Mouse (Mus musculus) heart, embryonic 12.5 days (tissue): Measurements from ENCODE around the gene Cdc14a. TPM values are rescaled to one million over a fixed set of nuclear protein-coding genes. Genes with fewer than 3 reads are reported as not detected.

Source experiments
- ATAC-seq: fragments of 200-750 bp; cut with Nextera tagmentation; 2 replicates; pipeline ENCODE4 v1.8.0; 2017; ENCODE audit warnings: moderate TSS enrichment, moderate library complexity; ENCODE audit not compliant: insufficient number of reproducible peaks, low FRiP score
- H3K27ac ChIP-seq: fragments of 300-500 bp; sonication (generic); 2 replicates; pipeline ENCODE4 v1.5.1; 2016; ENCODE audit warnings: mild to moderate bottlenecking, moderate library complexity; ENCODE audit not compliant: poor library complexity, severe bottlenecking
- H3K27me3 ChIP-seq: fragments of 300-500 bp; sonication (generic); replicated peaks from 2 replicates; pipeline ENCODE4 v1.6.1; 2016; ENCODE audit warnings: mild to moderate bottlenecking, moderate library complexity
- H3K36me3 ChIP-seq: fragments of 300-500 bp; sonication (generic); 2 replicates; pipeline ENCODE4 v1.6.1; 2016; ENCODE audit warnings: mild to moderate bottlenecking, moderate library complexity
- H3K4me1 ChIP-seq: fragments of 300-500 bp; sonication (generic); replicated peaks from 2 replicates; pipeline ENCODE4 v1.6.1; 2016; ENCODE audit warnings: mild to moderate bottlenecking
- H3K4me2 ChIP-seq: fragments of 300-500 bp; sonication (generic); 2 replicates; pipeline ENCODE4 v1.6.1; 2016; ENCODE audit warnings: mild to moderate bottlenecking, moderate library complexity
- H3K4me3 ChIP-seq: fragments of 300-500 bp; sonication (generic); 2 replicates; pipeline ENCODE4 v1.5.1; 2016; ENCODE audit warnings: mild to moderate bottlenecking
- H3K9ac ChIP-seq: fragments of 300-500 bp; sonication (generic); 2 replicates; pipeline ENCODE4 v1.6.1; 2016; ENCODE audit warnings: mild to moderate bottlenecking, moderate library complexity
- H3K9me3 ChIP-seq: fragments of 300-500 bp; sonication (generic); replicated peaks from 2 replicates; pipeline ENCODE4 v1.6.1; 2016; ENCODE audit warnings: mild to moderate bottlenecking, moderate library complexity
- WGBS: fragments of 180-500 bp; shearing (Covaris S2); methylation state at CpG from one replicate; pipeline ENCODE4 v1.1.7; 2016; 5-methylcytosine and 5-hydroxymethylcytosine counted together
- polyA plus RNA-seq: library from polyadenylated mRNA; unstranded; fragments of >200 nt; fragmentation: Nextera tagmentation; extraction: Ambion mirVana; gene quantifications from 2 replicates; pipeline ENCODE4 v1.2.1, GENCODE M21; 2016

Gene Cdc14a
- polyA plus RNA-seq, 1 experiment from 2014 or later: 7.8 TPM

DNA sequence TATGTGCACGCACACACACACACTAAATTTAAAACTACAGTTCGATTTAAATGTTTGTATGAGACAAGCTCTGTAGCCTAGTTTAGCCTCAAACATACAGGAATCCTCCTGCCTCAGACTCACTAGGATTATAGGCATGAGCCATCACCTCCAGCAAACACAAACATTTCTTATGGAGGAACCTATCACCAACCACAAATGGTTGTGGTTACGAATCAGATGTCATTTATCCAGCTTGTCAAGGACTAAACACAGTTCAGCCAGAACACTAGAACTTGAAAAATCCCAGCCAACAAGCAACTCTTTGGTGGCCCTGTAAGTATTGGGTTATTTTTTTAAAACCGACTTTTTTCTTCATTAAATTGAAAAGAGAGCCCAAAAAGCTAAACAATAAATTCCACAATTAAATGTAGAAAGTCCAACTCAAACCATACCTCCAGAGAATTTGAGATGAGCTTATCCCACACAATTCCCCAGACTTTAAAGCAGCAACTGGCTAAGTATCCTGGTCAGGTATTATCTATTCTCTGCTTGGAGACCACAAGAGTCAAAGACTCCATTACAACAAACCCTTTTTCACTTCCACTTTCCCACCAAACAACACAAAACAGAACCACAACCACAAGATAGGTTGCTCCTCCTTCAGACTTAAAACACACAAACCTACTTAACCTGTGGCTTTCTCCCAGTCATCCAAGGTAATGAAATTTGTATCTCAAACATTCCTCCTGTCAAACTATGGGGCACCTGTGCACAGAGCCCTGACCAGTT is 10.7 kb downstream of the Cdc14a start:
- no peaks in the 10 kb centered on the region for H3K27me3 ChIP-seq
- no peaks in the 10 kb centered on the region for H3K9me3 ChIP-seq
- H3K4me3 ChIP-seq: no peak overlapping the region
- no peak overlapping the region for H3K9ac ChIP-seq
- H3K4me1 ChIP-seq: peaks cover 34% of the 10 kb centered on the region
- H3K36me3 ChIP-seq: peaks cover 33% of the 10 kb centered on the region
- H3K4me2 ChIP-seq: no peak overlapping the region
- H3K27ac ChIP-seq: no peak overlapping the region
- WGBS: 84% methylated on average over 4 of the region's 4 CpGs
- no peak for ATAC-seq

DNA sequence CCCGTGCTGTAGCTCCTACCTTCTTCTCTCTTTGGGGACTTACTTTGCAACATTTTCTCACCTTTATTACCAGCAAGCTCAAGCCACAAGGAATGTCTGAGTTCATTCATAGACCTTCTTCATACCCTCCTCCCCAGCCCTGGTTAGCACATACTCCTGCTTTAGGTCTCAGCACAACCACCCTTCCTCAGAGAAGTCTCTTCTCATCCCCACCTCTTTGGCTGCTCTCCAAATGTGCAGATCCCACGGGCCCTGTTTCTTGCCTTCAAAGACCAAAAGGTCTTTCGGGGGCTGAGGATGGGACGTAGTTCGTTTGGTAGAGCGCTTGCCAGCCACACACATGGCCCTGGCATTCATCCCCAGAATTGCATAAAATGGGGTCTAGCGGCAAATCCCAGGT is 13.8 kb downstream of the Cdc14a start:
- 19% methylated on average over 7 of the region's 7 CpGs for WGBS
- no peak for ATAC-seq
- Histone ChIP-seq H3K4me3 (peak overlapping the region; percentile 1; the same call in 1 of the 2 replicates), H3K36me3 (peaks cover 8% of the 10 kb centered on the region), H3K9me3 (no peaks in the 10 kb centered on the region), H3K27ac (no peak overlapping the region), H3K4me1 (peaks cover 42% of the 10 kb centered on the region), H3K27me3 (no peaks in the 10 kb centered on the region), H3K9ac (no peak overlapping the region; the same call in 1 of the 2 replicates), H3K4me2 (peak overlapping the region; percentile 40)

DNA sequence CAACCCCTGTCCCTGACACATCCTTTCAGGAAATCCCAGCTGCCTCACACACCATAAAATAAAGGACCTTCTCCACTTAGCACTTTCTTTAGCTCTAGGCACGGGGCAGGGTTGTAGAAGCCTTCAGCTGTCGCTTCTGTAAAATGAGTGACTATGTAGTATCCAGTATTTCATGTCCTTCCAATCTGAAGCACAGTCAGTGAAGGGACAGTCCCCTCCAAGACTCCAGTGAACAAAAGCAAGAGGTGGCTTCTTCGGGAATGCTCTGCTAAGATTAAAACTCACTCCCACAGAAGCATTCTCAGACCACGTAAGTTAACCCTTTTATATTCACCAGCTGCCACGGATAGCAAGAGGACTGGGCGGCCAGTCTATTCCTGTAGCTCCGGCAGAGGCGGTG is 14.3 kb downstream of the Cdc14a start:
- Histone ChIP-seq H3K4me3 (peak overlapping the region; percentile 1; the same call in 1 of the 2 replicates), H3K9me3 (no peaks in the 10 kb centered on the region), H3K36me3 (peaks cover 2% of the 10 kb centered on the region; the same call in 1 of the 2 replicates), H3K27me3 (no peaks in the 10 kb centered on the region), H3K4me2 (peak overlapping the region; percentile 40), H3K27ac (no peak overlapping the region), H3K4me1 (peaks cover 43% of the 10 kb centered on the region), H3K9ac (0 out of 2 replicates have a peak overlapping the region, but pooled peaks have one; percentile 15)
- 31% methylated on average over 8 of the region's 8 CpGs for WGBS
- no peak for ATAC-seq

DNA sequence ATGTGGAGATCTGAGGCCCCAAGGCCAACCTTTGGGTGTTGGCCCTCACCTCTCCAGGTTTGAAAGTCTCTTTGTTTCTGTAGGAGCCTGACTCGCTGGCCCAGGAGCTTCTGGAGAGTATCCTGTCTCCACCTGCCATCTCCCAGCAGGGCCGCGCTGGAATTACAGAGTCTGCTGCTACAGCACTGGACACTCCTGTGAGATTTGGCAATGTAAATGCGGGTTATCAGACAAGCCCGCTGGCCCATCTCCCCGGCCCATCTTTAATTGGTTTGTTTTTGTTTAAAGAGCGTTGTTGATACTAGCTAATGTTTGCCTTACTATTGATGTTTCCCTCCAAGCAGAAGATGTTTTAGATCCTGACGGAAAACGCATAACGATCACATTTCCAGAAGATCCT is 15.0 kb downstream of the Cdc14a start:
- H3K4me3 ChIP-seq: no peak overlapping the region
- H3K4me1 ChIP-seq: peaks cover 43% of the 10 kb centered on the region
- 64% methylated on average over 10 of the region's 10 CpGs for WGBS
- H3K9ac ChIP-seq: no peak overlapping the region
- no peak overlapping the region for H3K4me2 ChIP-seq
- no peak overlapping the region for H3K27ac ChIP-seq
- no peaks in the 10 kb centered on the region for H3K27me3 ChIP-seq
- ATAC-seq: no peak
- no peaks in the 10 kb centered on the region for H3K36me3 ChIP-seq
- H3K9me3 ChIP-seq: no peaks in the 10 kb centered on the region

DNA sequence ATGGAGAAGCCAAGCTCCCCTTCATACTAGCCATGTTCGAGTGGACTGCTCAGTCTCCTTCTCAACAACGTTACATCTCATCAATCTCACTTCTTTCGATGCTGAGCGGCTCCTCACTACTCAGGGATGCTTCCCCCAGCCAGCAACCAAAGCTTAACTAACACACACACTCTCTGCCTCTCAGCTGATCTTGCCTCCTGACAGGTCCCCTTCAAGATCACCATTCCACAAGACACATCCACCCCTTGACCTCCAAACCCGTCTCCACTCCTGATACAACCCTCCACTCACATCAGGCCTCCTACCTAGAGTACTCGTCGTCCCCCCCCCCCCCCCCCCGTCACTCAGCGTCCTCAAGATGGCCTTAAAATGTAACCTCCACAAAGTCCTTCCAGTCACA is 18.3 kb downstream of the Cdc14a start:
- WGBS: 54% methylated on average over 9 of the region's 9 CpGs
- no peak for ATAC-seq
- Histone ChIP-seq H3K4me2 (no peak overlapping the region), H3K4me1 (peaks cover 29% of the 10 kb centered on the region), H3K27ac (no peak overlapping the region), H3K9ac (no peak overlapping the region), H3K27me3 (no peaks in the 10 kb centered on the region), H3K36me3 (no peaks in the 10 kb centered on the region), H3K9me3 (no peaks in the 10 kb centered on the region), H3K4me3 (no peak overlapping the region)

DNA sequence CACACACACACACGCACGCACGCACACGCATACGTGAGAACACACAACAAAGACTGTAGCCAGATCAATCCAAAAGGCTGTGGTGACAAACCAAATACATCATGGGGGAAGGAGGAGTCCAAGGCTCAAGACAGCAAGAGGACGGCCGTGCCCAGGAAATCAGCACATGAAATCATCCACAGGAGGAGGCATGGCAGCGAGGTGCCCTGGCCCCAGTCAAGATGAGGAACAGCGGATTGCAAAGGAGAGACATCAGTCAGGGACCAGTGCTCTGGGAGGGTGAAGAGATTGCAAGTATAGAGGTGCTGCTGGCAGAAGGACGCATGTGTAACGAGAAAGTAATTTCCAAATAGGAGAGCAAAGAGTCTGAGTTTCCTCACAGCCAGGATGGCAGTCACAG is 22.4 kb downstream of the Cdc14a start:
- H3K9me3 ChIP-seq: no peaks in the 10 kb centered on the region
- no peak overlapping the region for H3K4me3 ChIP-seq
- H3K4me1 ChIP-seq: peaks cover 18% of the 10 kb centered on the region
- H3K27me3 ChIP-seq: no peaks in the 10 kb centered on the region
- no peaks in the 10 kb centered on the region for H3K36me3 ChIP-seq
- WGBS: 88% methylated on average over 11 of the region's 11 CpGs
- no peak for ATAC-seq
- H3K27ac ChIP-seq: no peak overlapping the region
- H3K4me2 ChIP-seq: no peak overlapping the region
- H3K9ac ChIP-seq: no peak overlapping the region

DNA sequence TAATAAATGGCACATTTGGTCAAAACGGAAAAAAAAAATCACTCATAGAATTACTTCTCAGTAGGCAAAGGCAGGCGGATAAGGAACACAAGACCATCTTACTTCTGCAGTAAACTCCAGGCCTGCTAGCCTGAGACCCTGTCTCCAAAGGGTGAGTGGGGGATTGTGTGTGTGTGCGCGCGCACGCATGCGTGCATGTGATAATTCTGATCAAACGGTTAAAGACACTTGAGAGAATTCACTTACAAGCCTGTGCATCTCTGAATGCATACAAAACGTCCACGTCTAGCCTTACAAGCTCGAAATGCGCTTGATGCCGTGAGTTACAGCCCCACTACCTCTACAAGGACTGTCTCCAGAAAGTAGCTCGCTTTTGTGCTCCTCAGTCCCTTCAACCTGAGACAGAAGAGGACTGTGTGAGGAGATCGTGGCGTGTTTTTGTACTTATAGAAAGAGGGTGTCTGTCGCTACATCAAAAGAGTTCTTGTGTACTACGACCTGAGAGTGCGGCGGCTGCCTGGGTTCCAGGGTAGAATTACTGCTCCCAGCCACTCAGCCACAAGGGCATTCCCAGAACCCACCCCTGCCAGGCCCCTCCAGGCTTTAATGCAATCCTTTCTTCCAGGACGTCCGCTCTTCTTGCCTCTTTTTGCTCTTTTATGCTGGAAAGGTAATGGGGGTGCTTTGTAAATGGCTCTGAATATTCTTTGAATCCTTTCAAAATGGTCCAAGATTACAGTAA is 24.3 kb downstream of the Cdc14a start:
- Histone ChIP-seq H3K9ac (0 out of 2 replicates have a peak overlapping the region, but pooled peaks have one; percentile 4), H3K27ac (no peak overlapping the region), H3K27me3 (no peaks in the 10 kb centered on the region), H3K4me2 (no peak overlapping the region; the same call in 1 of the 2 replicates), H3K9me3 (no peaks in the 10 kb centered on the region), H3K4me3 (no peak overlapping the region), H3K36me3 (no peaks in the 10 kb centered on the region), H3K4me1 (peaks cover 23% of the 10 kb centered on the region)
- ATAC-seq: no peak
- WGBS: 84% methylated on average over 22 of the region's 22 CpGs

DNA sequence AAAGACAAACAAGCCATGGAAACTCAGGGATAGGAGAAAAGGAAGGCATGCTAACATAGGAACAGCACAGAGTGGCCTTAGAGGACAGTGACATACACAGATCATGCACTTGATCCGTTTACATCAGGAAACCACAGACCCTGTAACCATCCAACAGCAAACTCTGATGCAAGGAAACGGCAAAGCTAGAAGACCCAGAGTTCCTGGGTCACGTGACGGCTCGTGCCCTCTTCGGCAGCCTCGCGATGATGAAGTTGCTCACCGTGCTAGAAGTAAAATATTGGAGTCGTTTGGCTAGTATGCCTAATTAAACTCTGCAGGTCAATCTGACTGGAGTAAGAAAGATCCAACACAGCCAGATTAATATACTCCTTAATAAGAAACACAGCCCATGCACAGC is 25.3 kb downstream of the Cdc14a start:
- no peaks in the 10 kb centered on the region for H3K36me3 ChIP-seq
- H3K9ac ChIP-seq: no peak overlapping the region
- no peaks in the 10 kb centered on the region for H3K9me3 ChIP-seq
- no peak for ATAC-seq
- 86% methylated on average over 10 of the region's 10 CpGs for WGBS
- no peaks in the 10 kb centered on the region for H3K27me3 ChIP-seq
- H3K4me3 ChIP-seq: no peak overlapping the region
- H3K27ac ChIP-seq: no peak overlapping the region
- no peak overlapping the region for H3K4me2 ChIP-seq
- peaks cover 24% of the 10 kb centered on the region for H3K4me1 ChIP-seq

DNA sequence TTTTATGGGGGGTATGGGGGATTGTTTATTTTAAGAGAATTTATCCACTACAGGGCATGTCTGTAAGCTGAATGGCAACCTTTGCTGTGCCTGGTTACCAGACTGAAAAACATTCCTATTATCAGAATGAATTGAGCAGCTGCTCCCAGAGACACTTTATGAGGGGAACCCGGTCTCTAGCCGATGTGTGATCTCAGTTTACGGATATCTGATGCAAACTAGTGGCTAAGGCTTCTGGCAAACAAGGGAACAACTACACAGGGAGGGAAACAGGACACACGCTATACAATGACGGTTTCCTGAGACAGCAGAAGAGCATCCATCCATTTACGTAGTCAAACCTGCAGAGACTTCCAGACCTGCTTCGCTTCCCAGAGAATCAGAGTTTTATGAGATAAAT is 25.9 kb downstream of the Cdc14a start:
- no peaks in the 10 kb centered on the region for H3K9me3 ChIP-seq
- H3K27me3 ChIP-seq: no peaks in the 10 kb centered on the region
- no peak for ATAC-seq
- peaks cover 24% of the 10 kb centered on the region for H3K4me1 ChIP-seq
- H3K27ac ChIP-seq: no peak overlapping the region
- no peak overlapping the region for H3K4me2 ChIP-seq
- 87% methylated on average over 7 of the region's 7 CpGs for WGBS
- no peak overlapping the region for H3K4me3 ChIP-seq
- H3K36me3 ChIP-seq: no peaks in the 10 kb centered on the region
- no peak overlapping the region for H3K9ac ChIP-seq

DNA sequence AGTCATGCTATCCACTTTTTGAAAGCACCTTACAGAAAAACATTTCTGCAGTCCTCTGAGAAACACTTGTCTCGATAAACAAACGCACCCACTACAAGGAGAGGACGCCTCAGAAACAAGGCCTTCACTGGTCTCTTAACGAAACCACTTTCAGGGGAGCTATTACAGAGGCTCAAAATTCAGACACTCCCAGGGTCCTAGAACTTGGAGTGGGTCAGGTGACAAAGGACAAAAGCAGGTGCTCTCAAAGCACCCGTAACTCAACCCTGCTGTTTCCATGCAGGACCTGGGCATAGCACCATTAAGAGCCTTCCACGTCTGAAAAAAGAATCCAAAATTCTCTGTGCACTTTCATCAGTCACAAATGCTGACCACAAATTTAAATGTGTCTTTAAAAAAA is 26.5 kb downstream of the Cdc14a start:
- H3K4me2 ChIP-seq: no peak overlapping the region
- H3K27ac ChIP-seq: no peak overlapping the region
- no peak overlapping the region for H3K9ac ChIP-seq
- no peaks in the 10 kb centered on the region for H3K27me3 ChIP-seq
- H3K9me3 ChIP-seq: no peaks in the 10 kb centered on the region
- no peak for ATAC-seq
- no peak overlapping the region for H3K4me3 ChIP-seq
- H3K4me1 ChIP-seq: peaks cover 24% of the 10 kb centered on the region
- 90% methylated on average over 6 of the region's 6 CpGs for WGBS
- H3K36me3 ChIP-seq: 0 out of 2 replicates have a peak, but pooled peaks cover 3% of the 10 kb centered on the region

DNA sequence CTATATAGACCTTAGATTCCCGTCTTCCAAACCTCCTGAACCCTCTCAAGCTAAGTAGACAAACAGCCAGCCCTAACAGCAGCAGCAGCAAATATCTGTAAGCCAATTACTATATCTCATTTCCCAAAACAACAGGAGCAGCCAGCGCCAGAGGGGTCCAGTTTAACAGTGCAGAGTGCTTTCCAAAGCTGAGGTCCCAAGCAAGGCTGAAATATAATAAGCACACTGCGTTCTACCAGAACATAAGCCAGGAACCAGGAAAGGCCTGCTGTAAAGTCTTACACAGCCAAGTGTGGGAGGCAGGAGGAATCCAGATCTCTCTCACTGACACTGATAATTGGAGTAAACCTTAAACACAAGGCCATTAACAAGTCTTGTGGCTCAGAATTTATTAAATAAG is 27.3 kb downstream of the Cdc14a start:
- ATAC-seq: no peak
- Histone ChIP-seq H3K36me3 (0 out of 2 replicates have a peak, but pooled peaks cover 4% of the 10 kb centered on the region), H3K4me3 (no peak overlapping the region), H3K4me2 (no peak overlapping the region), H3K27me3 (no peaks in the 10 kb centered on the region), H3K4me1 (peaks cover 27% of the 10 kb centered on the region), H3K27ac (no peak overlapping the region), H3K9me3 (no peaks in the 10 kb centered on the region), H3K9ac (0 out of 2 replicates have a peak overlapping the region, but pooled peaks have one; percentile 50)
- 67% methylated on average over 3 of the region's 3 CpGs for WGBS
